Mouse (Mus musculus): Measurements from ENCODE around the gene Erbb4. TPM values are rescaled to one million over a fixed set of nuclear protein-coding genes. Genes with fewer than 3 reads are reported as not detected.

Erbb4 gene
- polyA plus RNA-seq, 1 experiment from 2014 or later, result 9.8 TPM

GRCm38 (mm10) chr1:68155253-68155652 lies 952.6 kb downstream of the Erbb4 start:
- Histone ChIP-seq H3K4me1 (no peaks in the 10 kb centered on the region), H3K36me3 (no peaks in the 10 kb centered on the region), H3K27ac (no peak overlapping the region), H3K4me3 (no peak overlapping the region), H3K27me3 (ENCODE audit: insufficient read depth, poor library complexity, severe bottlenecking) (no peaks in the 10 kb centered on the region), H3K9me3 (no peaks in the 10 kb centered on the region)
- no peak for DNase-seq (ENCODE audit: low spot score)
- WGBS, result 58% methylated on average over 1 of the region's 1 CpGs

GRCm38 (mm10) chr1:68150572-68150971 lies 957.3 kb downstream of the Erbb4 start:
- H3K4me3 ChIP-seq, result no peak overlapping the region
- no peaks in the 10 kb centered on the region for H3K9me3 ChIP-seq
- H3K27ac ChIP-seq, result no peak overlapping the region
- WGBS, result 76% methylated on average over 2 of the region's 2 CpGs
- no peaks in the 10 kb centered on the region for H3K27me3 ChIP-seq (ENCODE audit: insufficient read depth, poor library complexity, severe bottlenecking)
- no peaks in the 10 kb centered on the region for H3K36me3 ChIP-seq
- no peak for DNase-seq (ENCODE audit: low spot score)
- no peaks in the 10 kb centered on the region for H3K4me1 ChIP-seq

- no peak overlapping the region for H3K27ac ChIP-seq
- H3K4me3 ChIP-seq, result no peak overlapping the region
- no peaks in the 10 kb centered on the region for H3K9me3 ChIP-seq
- no peaks in the 10 kb centered on the region for H3K4me1 ChIP-seq
- no peaks in the 10 kb centered on the region for H3K27me3 ChIP-seq (ENCODE audit: insufficient read depth, poor library complexity, severe bottlenecking)
- no peak for DNase-seq (ENCODE audit: low spot score)
- WGBS, result 82% methylated on average over 7 of the region's 7 CpGs
- H3K36me3 ChIP-seq, result no peaks in the 10 kb centered on the region
Measured at GRCm38 (mm10) chr1:68142562-68143350, 965.1 kb downstream of the Erbb4 start.

GRCm38 (mm10) chr1:68134943-68135342 lies 972.9 kb downstream of the Erbb4 start:
- H3K27me3 ChIP-seq (ENCODE audit: insufficient read depth, poor library complexity, severe bottlenecking), result no peaks in the 10 kb centered on the region
- no peak for DNase-seq (ENCODE audit: low spot score)
- H3K27ac ChIP-seq, result no peak overlapping the region
- H3K36me3 ChIP-seq, result no peaks in the 10 kb centered on the region
- H3K4me3 ChIP-seq, result no peak overlapping the region
- H3K4me1 ChIP-seq, result no peaks in the 10 kb centered on the region
- no peaks in the 10 kb centered on the region for H3K9me3 ChIP-seq

GRCm38 (mm10) chr1:68134450-68134849 lies 973.4 kb downstream of the Erbb4 start:
- Histone ChIP-seq H3K4me1 (no peaks in the 10 kb centered on the region), H3K9me3 (no peaks in the 10 kb centered on the region), H3K27me3 (ENCODE audit: insufficient read depth, poor library complexity, severe bottlenecking) (no peaks in the 10 kb centered on the region), H3K36me3 (no peaks in the 10 kb centered on the region), H3K27ac (no peak overlapping the region), H3K4me3 (no peak overlapping the region)
- 95% methylated on average over 2 of the region's 2 CpGs for WGBS
- DNase-seq (ENCODE audit: low spot score), result no peak

- Histone ChIP-seq H3K36me3 (no peaks in the 10 kb centered on the region), H3K27ac (no peak overlapping the region), H3K27me3 (ENCODE audit: insufficient read depth, poor library complexity, severe bottlenecking) (no peaks in the 10 kb centered on the region), H3K9me3 (no peaks in the 10 kb centered on the region), H3K4me1 (no peaks in the 10 kb centered on the region), H3K4me3 (no peak overlapping the region)
- WGBS, result 81% methylated on average over 2 of the region's 2 CpGs
- no peak for DNase-seq (ENCODE audit: low spot score)
Measured at GRCm38 (mm10) chr1:68123541-68123940, 984.3 kb downstream of the Erbb4 start.

- WGBS, result 80% methylated on average over 7 of the region's 7 CpGs
Measured at GRCm38 (mm10) chr1:68120364-68120763, 987.5 kb downstream of the Erbb4 start.

GRCm38 (mm10) chr1:68115721-68116120 lies 992.1 kb downstream of the Erbb4 start:
- no peak overlapping the region for H3K27ac ChIP-seq
- no peaks in the 10 kb centered on the region for H3K9me3 ChIP-seq
- WGBS, result 83% methylated on average over 5 of the region's 5 CpGs
- DNase-seq (ENCODE audit: low spot score), result no peak
- H3K36me3 ChIP-seq, result no peaks in the 10 kb centered on the region
- H3K4me1 ChIP-seq, result no peaks in the 10 kb centered on the region
- no peak overlapping the region for H3K4me3 ChIP-seq
- H3K27me3 ChIP-seq (ENCODE audit: insufficient read depth, poor library complexity, severe bottlenecking), result no peaks in the 10 kb centered on the region

More at GRCm38 (mm10) chr1:68120364-68120763, 987.5 kb downstream of the Erbb4 start:
- Histone ChIP-seq H3K27ac (no peak overlapping the region), H3K27me3 (ENCODE audit: insufficient read depth, poor library complexity, severe bottlenecking) (no peaks in the 10 kb centered on the region), H3K4me1 (no peaks in the 10 kb centered on the region), H3K4me3 (no peak overlapping the region), H3K9me3 (no peaks in the 10 kb centered on the region), H3K36me3 (no peaks in the 10 kb centered on the region)
- DNase-seq (ENCODE audit: low spot score), result no peak

- H3K36me3 ChIP-seq, result no peaks in the 10 kb centered on the region
- H3K4me1 ChIP-seq, result no peaks in the 10 kb centered on the region
- DNase-seq (ENCODE audit: low spot score), result no peak
- H3K9me3 ChIP-seq, result no peaks in the 10 kb centered on the region
- WGBS, result 70% methylated on average over 3 of the region's 3 CpGs
- no peaks in the 10 kb centered on the region for H3K27me3 ChIP-seq (ENCODE audit: insufficient read depth, poor library complexity, severe bottlenecking)
- H3K4me3 ChIP-seq, result no peak overlapping the region
- H3K27ac ChIP-seq, result no peak overlapping the region
Measured at GRCm38 (mm10) chr1:68106543-68106860, 1001.4 kb downstream of the Erbb4 start.

GRCm38 (mm10) chr1:68105834-68106542 lies 1001.9 kb downstream of the Erbb4 start:
- Histone ChIP-seq H3K4me1 (no peaks in the 10 kb centered on the region), H3K27me3 (ENCODE audit: insufficient read depth, poor library complexity, severe bottlenecking) (no peaks in the 10 kb centered on the region), H3K9me3 (no peaks in the 10 kb centered on the region), H3K36me3 (no peaks in the 10 kb centered on the region), H3K27ac (no peak overlapping the region), H3K4me3 (no peak overlapping the region)
- no peak for DNase-seq (ENCODE audit: low spot score)
- 76% methylated on average over 7 of the region's 7 CpGs for WGBS

- no peak for DNase-seq (ENCODE audit: low spot score)
- Histone ChIP-seq H3K4me3 (no peak overlapping the region), H3K36me3 (no peaks in the 10 kb centered on the region), H3K4me1 (no peaks in the 10 kb centered on the region), H3K9me3 (no peaks in the 10 kb centered on the region), H3K27ac (no peak overlapping the region), H3K27me3 (ENCODE audit: insufficient read depth, poor library complexity, severe bottlenecking) (no peaks in the 10 kb centered on the region)
- WGBS, result 84% methylated on average over 1 of the region's 1 CpGs
Measured at GRCm38 (mm10) chr1:68089623-68090022, 1018.2 kb downstream of the Erbb4 start.

- 77% methylated on average over 4 of the region's 4 CpGs for WGBS
- H3K4me1 ChIP-seq, result no peaks in the 10 kb centered on the region
- H3K4me3 ChIP-seq, result no peak overlapping the region
- no peak for DNase-seq (ENCODE audit: low spot score)
- H3K27ac ChIP-seq, result no peak overlapping the region
- no peaks in the 10 kb centered on the region for H3K36me3 ChIP-seq
- no peaks in the 10 kb centered on the region for H3K27me3 ChIP-seq (ENCODE audit: insufficient read depth, poor library complexity, severe bottlenecking)
- no peaks in the 10 kb centered on the region for H3K9me3 ChIP-seq
Measured at GRCm38 (mm10) chr1:68056494-68056893, 1051.4 kb downstream of the Erbb4 start.

- DNase-seq (ENCODE audit: low spot score), result no peak
- 88% methylated on average over 3 of the region's 3 CpGs for WGBS
- no peaks in the 10 kb centered on the region for H3K27me3 ChIP-seq (ENCODE audit: insufficient read depth, poor library complexity, severe bottlenecking)
- no peaks in the 10 kb centered on the region for H3K9me3 ChIP-seq
- no peaks in the 10 kb centered on the region for H3K4me1 ChIP-seq
- H3K4me3 ChIP-seq, result no peak overlapping the region
- no peak overlapping the region for H3K27ac ChIP-seq
- no peaks in the 10 kb centered on the region for H3K36me3 ChIP-seq
Measured at GRCm38 (mm10) chr1:68054715-68055114, 1053.1 kb downstream of the Erbb4 start.
